Mouse (Mus musculus): ENCODE measurements at regions not wholly inside any gene's neighbourhood (a gene's known extent, or its start where the extent isn't known, plus 50 kb on each side); places are given as distances from the start of the nearest gene placed in this dataset.

DNA sequence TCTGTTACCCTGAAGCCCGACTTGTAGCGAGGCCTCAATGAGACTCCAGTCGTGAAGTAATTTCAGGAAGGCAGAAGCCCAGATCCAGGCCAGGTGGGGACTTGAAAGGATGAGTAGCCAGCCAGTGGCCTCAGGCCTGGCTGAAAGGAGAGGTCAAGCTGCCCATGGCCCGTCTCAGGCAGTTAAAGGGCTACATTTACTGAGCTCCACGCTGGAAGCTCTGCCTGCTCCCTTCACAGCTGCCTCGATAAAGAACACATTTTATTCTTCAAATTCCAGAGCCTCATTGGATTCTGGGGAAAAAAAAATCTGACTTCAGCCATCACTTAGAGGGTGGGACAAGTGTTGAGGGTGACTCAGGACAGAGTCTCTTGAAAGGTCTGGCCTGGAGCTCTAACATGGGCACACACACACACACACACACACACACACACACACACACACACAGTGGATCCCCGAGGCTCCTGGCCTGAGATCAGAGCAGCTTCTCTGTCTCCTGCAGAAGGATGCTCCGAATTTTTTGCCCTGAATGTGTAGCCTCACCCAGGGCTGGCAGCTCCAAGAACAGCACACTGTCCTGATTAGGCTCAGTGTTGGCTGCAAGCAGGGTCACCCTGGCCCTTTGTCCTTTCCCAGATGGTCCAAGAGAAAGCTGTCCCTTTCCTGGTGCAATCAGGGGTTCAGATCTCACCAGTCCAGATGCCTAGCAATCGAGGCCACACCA is 53.0 kb downstream of the Gadd45g start:
- no peaks in the 10 kb centered on the region for H3K36me3 ChIP-seq (ENCODE audit: control insufficient read depth, insufficient read depth)
- H3K27me3 ChIP-seq (replicated peaks; ENCODE audit: control insufficient read depth, insufficient read depth, low read length), result no peaks in the 10 kb centered on the region
- no peak for ATAC-seq
- H3K4me1 ChIP-seq (replicated peaks; ENCODE audit: control insufficient read depth, insufficient read depth, low read length), result peaks cover 16% of the 10 kb centered on the region
- WGBS, result 58% methylated on average over 9 of the region's 9 CpGs
- H3K9ac ChIP-seq (replicated peaks; ENCODE audit: low read depth, low read length), result no peak overlapping the region
- H3K4me3 ChIP-seq (replicated peaks; ENCODE audit: low read length), result no peak overlapping the region
- H3K9me3 ChIP-seq (ENCODE audit: control insufficient read depth, low read length), result peaks cover 6% of the 10 kb centered on the region
- no peak overlapping the region for H3K27ac ChIP-seq (ENCODE audit: low read length)
- no peak overlapping the region for H3K4me2 ChIP-seq (ENCODE audit: low read length)

GRCm38 (mm10) chr13:51900043-51900440 is 53.6 kb downstream of the Gadd45g start:
- 72% methylated on average over 3 of the region's 3 CpGs for WGBS
- Histone ChIP-seq H3K4me3 (replicated peaks; ENCODE audit: low read length) (no peak overlapping the region), H3K9me3 (ENCODE audit: control insufficient read depth, low read length) (peaks cover 1% of the 10 kb centered on the region)

GRCm38 (mm10) chr13:51902482-51903285 is 56.2 kb downstream of the Gadd45g start:
- Histone ChIP-seq H3K4me3 (replicated peaks; ENCODE audit: low read length) (no peak overlapping the region), H3K9ac (replicated peaks; ENCODE audit: low read depth, low read length) (peak overlapping the region; percentile 53)

More at GRCm38 (mm10) chr13:51900043-51900440, 53.6 kb downstream of the Gadd45g start:
- H3K36me3 ChIP-seq (ENCODE audit: control insufficient read depth, insufficient read depth), result no peaks in the 10 kb centered on the region
- H3K4me1 ChIP-seq (replicated peaks; ENCODE audit: control insufficient read depth, insufficient read depth, low read length), result peaks cover 16% of the 10 kb centered on the region
- no peak for ATAC-seq
- no peaks in the 10 kb centered on the region for H3K27me3 ChIP-seq (replicated peaks; ENCODE audit: control insufficient read depth, insufficient read depth, low read length)
- H3K27ac ChIP-seq (ENCODE audit: low read length), result no peak overlapping the region
- H3K9ac ChIP-seq (replicated peaks; ENCODE audit: low read depth, low read length), result no peak overlapping the region
- H3K4me2 ChIP-seq (ENCODE audit: low read length), result no peak overlapping the region

GRCm38 (mm10) chr13:51903324-51903939 is 57.0 kb downstream of the Gadd45g start:
- peak; percentile 68 for ATAC-seq
- Histone ChIP-seq H3K9ac (replicated peaks; ENCODE audit: low read depth, low read length) (no peak overlapping the region), H3K4me3 (replicated peaks; ENCODE audit: low read length) (no peak overlapping the region), H3K4me1 (replicated peaks; ENCODE audit: control insufficient read depth, insufficient read depth, low read length) (peaks cover 16% of the 10 kb centered on the region), H3K27ac (ENCODE audit: low read length) (no peak overlapping the region; the same call in 1 of the 2 replicates), H3K27me3 (replicated peaks; ENCODE audit: control insufficient read depth, insufficient read depth, low read length) (no peaks in the 10 kb centered on the region), H3K9me3 (ENCODE audit: control insufficient read depth, low read length) (no peaks in the 10 kb centered on the region), H3K36me3 (ENCODE audit: control insufficient read depth, insufficient read depth) (no peaks in the 10 kb centered on the region), H3K4me2 (ENCODE audit: low read length) (no peak overlapping the region)
- 42% methylated on average over 9 of the region's 11 CpGs for WGBS

More at GRCm38 (mm10) chr13:51902482-51903285, 56.2 kb downstream of the Gadd45g start:
- Histone ChIP-seq H3K27ac (ENCODE audit: low read length) (peak overlapping the region; percentile 64), H3K9me3 (ENCODE audit: control insufficient read depth, low read length) (no peaks in the 10 kb centered on the region), H3K27me3 (replicated peaks; ENCODE audit: control insufficient read depth, insufficient read depth, low read length) (no peaks in the 10 kb centered on the region), H3K36me3 (ENCODE audit: control insufficient read depth, insufficient read depth) (no peaks in the 10 kb centered on the region), H3K4me2 (ENCODE audit: low read length) (peak overlapping the region; percentile 41), H3K4me1 (replicated peaks; ENCODE audit: control insufficient read depth, insufficient read depth, low read length) (peaks cover 16% of the 10 kb centered on the region)
- ATAC-seq, result peak; percentile 74
- 16% methylated on average over 19 of the region's 19 CpGs for WGBS

- Histone ChIP-seq H3K36me3 (ENCODE audit: control insufficient read depth, insufficient read depth) (no peaks in the 10 kb centered on the region), H3K9me3 (ENCODE audit: control insufficient read depth, low read length) (no peaks in the 10 kb centered on the region), H3K9ac (replicated peaks; ENCODE audit: low read depth, low read length) (no peak overlapping the region), H3K27me3 (replicated peaks; ENCODE audit: control insufficient read depth, insufficient read depth, low read length) (no peaks in the 10 kb centered on the region), H3K27ac (ENCODE audit: low read length) (no peak overlapping the region), H3K4me2 (ENCODE audit: low read length) (no peak overlapping the region), H3K4me3 (replicated peaks; ENCODE audit: low read length) (no peak overlapping the region), H3K4me1 (replicated peaks; ENCODE audit: control insufficient read depth, insufficient read depth, low read length) (peaks cover 16% of the 10 kb centered on the region)
- 88% methylated on average over 5 of the region's 5 CpGs for WGBS
- no peak for ATAC-seq
Measured at GRCm38 (mm10) chr13:51905270-51905669, 58.8 kb downstream of the Gadd45g start.

DNA sequence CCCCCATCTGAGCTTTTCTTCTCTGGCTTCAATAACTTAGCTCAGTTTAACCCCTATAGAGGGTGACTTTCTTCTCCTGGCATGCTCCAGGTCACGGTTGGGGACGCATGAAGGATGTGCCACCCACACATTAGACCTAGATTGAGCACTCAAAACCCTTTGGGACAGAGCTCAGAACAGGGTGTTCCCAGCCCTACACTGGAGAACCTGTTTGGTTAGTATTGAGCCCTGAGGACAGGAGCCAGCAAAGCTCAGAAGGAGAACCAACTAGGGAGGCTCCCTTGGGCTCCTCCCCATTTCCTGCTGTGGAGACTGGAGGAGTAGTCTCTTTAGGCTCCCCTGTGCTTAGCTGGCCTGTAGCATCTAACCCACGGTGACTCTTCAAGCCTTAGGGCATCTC is 59.6 kb downstream of the Gadd45g start:
- no peaks in the 10 kb centered on the region for H3K27me3 ChIP-seq (replicated peaks; ENCODE audit: control insufficient read depth, insufficient read depth, low read length)
- 75% methylated on average over 3 of the region's 3 CpGs for WGBS
- ATAC-seq, result no peak

DNA sequence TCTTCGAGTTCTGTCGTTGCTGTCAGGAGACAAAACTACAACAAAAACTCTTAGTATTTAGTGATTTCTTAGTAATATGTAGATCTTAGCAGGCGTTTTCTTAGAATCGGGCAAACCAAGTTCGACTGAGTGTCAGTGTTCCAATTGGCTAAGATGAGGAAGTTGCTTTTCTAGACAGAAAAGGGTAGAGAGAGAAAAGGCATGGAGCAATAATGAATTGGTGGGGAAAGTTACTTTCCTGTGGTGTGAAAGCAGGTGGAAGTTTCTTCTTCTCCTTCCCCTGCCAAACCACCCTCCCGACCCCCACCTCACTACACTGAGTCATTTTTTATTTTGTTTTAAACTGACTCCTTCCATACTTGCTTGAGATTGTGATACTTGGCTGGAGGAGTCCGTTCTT is 62.0 kb downstream of the Gadd45g start:
- Histone ChIP-seq H3K9ac (replicated peaks; ENCODE audit: low read depth, low read length) (no peak overlapping the region), H3K4me3 (replicated peaks; ENCODE audit: low read length) (no peak overlapping the region), H3K4me2 (ENCODE audit: low read length) (no peak overlapping the region), H3K27me3 (replicated peaks; ENCODE audit: control insufficient read depth, insufficient read depth, low read length) (no peaks in the 10 kb centered on the region), H3K4me1 (replicated peaks; ENCODE audit: control insufficient read depth, insufficient read depth, low read length) (no peaks in the 10 kb centered on the region; the same call in 1 of the 2 replicates), H3K9me3 (ENCODE audit: control insufficient read depth, low read length) (no peaks in the 10 kb centered on the region), H3K27ac (ENCODE audit: low read length) (no peak overlapping the region), H3K36me3 (ENCODE audit: control insufficient read depth, insufficient read depth) (no peaks in the 10 kb centered on the region)
- WGBS, result 85% methylated on average over 7 of the region's 7 CpGs
- no peak for ATAC-seq

More for the DNA sequence above, 59.6 kb downstream of the Gadd45g start:
- H3K27ac ChIP-seq (ENCODE audit: low read length), result no peak overlapping the region
- no peak overlapping the region for H3K4me3 ChIP-seq (replicated peaks; ENCODE audit: low read length)
- H3K36me3 ChIP-seq (ENCODE audit: control insufficient read depth, insufficient read depth), result no peaks in the 10 kb centered on the region
- H3K4me1 ChIP-seq (replicated peaks; ENCODE audit: control insufficient read depth, insufficient read depth, low read length), result peaks cover 16% of the 10 kb centered on the region
- no peaks in the 10 kb centered on the region for H3K9me3 ChIP-seq (ENCODE audit: control insufficient read depth, low read length)
- no peak overlapping the region for H3K9ac ChIP-seq (replicated peaks; ENCODE audit: low read depth, low read length)
- no peak overlapping the region for H3K4me2 ChIP-seq (ENCODE audit: low read length)

DNA sequence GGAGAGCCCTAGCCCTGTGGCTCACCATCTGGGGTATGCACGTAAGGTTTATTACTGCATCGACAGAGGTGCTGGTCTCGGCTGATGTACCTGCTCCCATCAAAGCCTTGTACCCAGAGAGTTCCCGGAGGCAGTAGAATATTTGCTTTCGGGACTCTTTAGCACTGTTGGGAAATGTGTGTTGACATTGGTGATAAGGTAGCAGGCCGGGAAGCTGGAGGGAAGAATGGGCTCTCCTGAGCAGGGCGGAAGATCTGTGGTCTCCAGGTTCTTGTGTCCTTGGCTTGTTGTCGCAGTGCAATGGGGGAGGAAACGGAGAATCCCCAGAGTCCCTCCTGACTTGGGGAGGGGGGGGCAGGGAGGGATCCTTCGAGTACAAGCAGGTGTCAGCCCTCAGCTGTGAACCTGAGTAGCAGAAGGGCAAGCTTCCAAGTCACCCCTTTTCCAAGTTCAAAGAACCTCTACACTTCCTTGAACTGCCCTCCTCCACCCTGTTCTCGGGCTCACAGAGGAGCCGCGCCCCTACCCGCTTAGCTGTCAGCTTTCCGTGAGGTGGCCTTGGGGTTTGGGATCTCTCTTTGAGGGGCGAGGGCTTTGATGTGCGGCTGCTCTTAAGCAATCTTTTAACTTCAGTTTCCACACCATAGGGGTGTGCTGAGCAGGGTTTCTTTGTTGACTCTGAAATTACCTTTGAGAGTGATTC is 65.0 kb downstream of the Gadd45g start:
- H3K27me3 ChIP-seq (replicated peaks; ENCODE audit: control insufficient read depth, insufficient read depth, low read length), result no peaks in the 10 kb centered on the region
- no peak for ATAC-seq
- no peak overlapping the region for H3K4me3 ChIP-seq (replicated peaks; ENCODE audit: low read length)
- no peak overlapping the region for H3K27ac ChIP-seq (ENCODE audit: low read length)
- no peak overlapping the region for H3K4me2 ChIP-seq (ENCODE audit: low read length)
- no peaks in the 10 kb centered on the region for H3K9me3 ChIP-seq (ENCODE audit: control insufficient read depth, low read length)
- 68% methylated on average over 17 of the region's 17 CpGs for WGBS
- no peaks in the 10 kb centered on the region for H3K36me3 ChIP-seq (ENCODE audit: control insufficient read depth, insufficient read depth)
- H3K9ac ChIP-seq (replicated peaks; ENCODE audit: low read depth, low read length), result no peak overlapping the region
- peaks cover under 1% of the 10 kb centered on the region; the same call in 1 of the 2 replicates for H3K4me1 ChIP-seq (replicated peaks; ENCODE audit: control insufficient read depth, insufficient read depth, low read length)

DNA sequence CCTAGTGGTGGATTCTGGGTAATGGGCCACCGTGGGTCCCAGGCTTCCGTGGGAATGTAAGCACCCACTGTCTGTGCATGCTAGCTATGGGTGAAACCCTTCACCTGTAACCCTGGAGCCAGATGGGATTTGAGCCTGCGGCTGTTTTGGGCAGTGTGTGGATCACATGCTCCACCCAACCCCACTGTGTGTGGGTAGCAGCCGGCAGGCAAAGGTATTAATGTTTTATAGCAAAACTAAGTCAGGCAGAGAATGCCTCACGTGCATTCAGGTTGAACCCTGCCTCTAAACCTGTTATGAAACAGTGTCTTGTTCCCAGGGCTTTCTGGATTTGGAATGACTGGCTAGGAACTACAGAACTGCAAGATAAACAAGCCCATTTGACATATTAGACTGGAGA is 66.0 kb downstream of the Gadd45g start:
- ATAC-seq, result no peak
- 82% methylated on average over 5 of the region's 5 CpGs for WGBS
- Histone ChIP-seq H3K9ac (replicated peaks; ENCODE audit: low read depth, low read length) (no peak overlapping the region), H3K27me3 (replicated peaks; ENCODE audit: control insufficient read depth, insufficient read depth, low read length) (no peaks in the 10 kb centered on the region), H3K4me1 (replicated peaks; ENCODE audit: control insufficient read depth, insufficient read depth, low read length) (peaks cover 10% of the 10 kb centered on the region), H3K4me3 (replicated peaks; ENCODE audit: low read length) (no peak overlapping the region), H3K36me3 (ENCODE audit: control insufficient read depth, insufficient read depth) (no peaks in the 10 kb centered on the region), H3K27ac (ENCODE audit: low read length) (no peak overlapping the region), H3K9me3 (ENCODE audit: control insufficient read depth, low read length) (no peaks in the 10 kb centered on the region), H3K4me2 (ENCODE audit: low read length) (no peak overlapping the region)
